Mouse (Mus musculus) myocyte (in vitro differentiated cells): Measurements from ENCODE around the gene Dppa5a.

Experiments used
- MYOD1 ChIP-seq, 3 experiments: IDR thresholded peaks; one replicate each; pipeline ENCODE4 v1.6.1; 2011; ENCODE audit warnings: control low read depth in 2 of 3, low read depth in 2 of 3, mild to moderate bottlenecking in 2 of 3, moderate library complexity in 1 of 3; ENCODE audit not compliant: insufficient read length in 2 of 3, control insufficient read depth in 1 of 3
- POLR2A ChIP-seq: IDR thresholded peaks from one replicate; pipeline ENCODE4 v1.6.1; 2011; ENCODE audit warnings: low read depth, mild to moderate bottlenecking, control low read depth, moderate library complexity; ENCODE audit not compliant: insufficient read length
- POLR2AphosphoS2 ChIP-seq: IDR thresholded peaks from one replicate; pipeline ENCODE4 v1.6.1; 2011; ENCODE audit warnings: low read depth, control low read depth; ENCODE audit not compliant: insufficient read length

DNA sequence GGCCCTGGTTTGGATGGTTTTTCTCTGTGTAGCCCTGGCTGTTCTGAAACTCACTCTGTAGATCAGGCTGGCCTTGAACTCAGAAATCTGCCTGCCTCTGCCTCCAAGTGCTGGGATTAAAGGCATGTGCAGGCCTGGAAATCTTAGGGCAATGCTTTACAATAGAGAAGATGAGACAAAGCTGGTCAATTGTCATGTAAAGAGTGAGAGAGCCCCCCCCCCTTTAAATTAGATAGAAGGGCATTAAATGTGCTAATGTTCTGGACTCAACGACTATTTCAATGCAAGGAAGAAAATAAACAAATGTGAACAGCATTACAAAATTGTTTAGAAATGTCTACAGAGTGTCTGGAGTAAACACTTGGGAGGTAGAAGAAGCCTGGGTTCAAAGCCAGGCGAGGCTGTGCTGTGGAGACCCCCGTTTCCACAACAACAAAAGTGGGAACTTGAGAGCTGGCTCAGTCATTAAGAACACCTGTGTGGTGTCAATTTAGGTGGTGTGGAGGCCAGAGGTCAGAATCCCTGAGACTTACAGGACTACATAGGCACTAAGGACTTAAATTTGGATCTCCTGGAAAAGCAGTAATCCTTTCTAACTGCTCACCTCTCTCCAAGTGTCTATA lies 805 bp upstream of the Dppa5a start:
- TF ChIP-seq POLR2A (no peak), MYOD1 (IDR thresholded peaks at IDR 0.05; ENCODE audit: control insufficient read depth in 1 of 3, insufficient read length in 2 of 3, low read depth in 2 of 3) (no peak), POLR2AphosphoS2 (no peak)
